Mouse (Mus musculus) MEL (cell line): ENCODE data around the gene Anp32e.

Experiments
- CTCF ChIP-seq, 3 experiments: IDR thresholded peaks in 2 of 3; conservative IDR thresholded peaks in 1 of 3; 2 replicates each; pipeline ENCODE4 v1.5.1; 2011 to 2012; ENCODE audit warnings: low read length in 3 of 3, low read depth in 2 of 3, mild to moderate bottlenecking in 2 of 3, improper control_type of control experiment in 1 of 3, inconsistent platforms in 1 of 3, mixed read lengths in 1 of 3, moderate library complexity in 1 of 3; ENCODE audit not compliant: control insufficient read depth in 1 of 3, insufficient read depth in 1 of 3, poor library complexity in 1 of 3, severe bottlenecking in 1 of 3
- E2F4 ChIP-seq: IDR thresholded peaks from 2 replicates; pipeline ENCODE4 v1.6.1; 2011; ENCODE audit warnings: low read depth, low read length, improper control_type of control experiment, borderline replicate concordance
- EP300 ChIP-seq, 2 experiments: IDR thresholded peaks; 2 replicates each; pipeline ENCODE4 v1.6.1; 2011; ENCODE audit warnings: improper control_type of control experiment in 2 of 2, low read length in 2 of 2, low read depth in 1 of 2, mild to moderate bottlenecking in 1 of 2
- KAT2A ChIP-seq: conservative IDR thresholded peaks from 2 replicates; pipeline ENCODE4 v1.6.1; 2012; ENCODE audit warnings: low read depth, low read length, improper control_type of control experiment, inconsistent platforms
- MAFK ChIP-seq: IDR thresholded peaks from 2 replicates; pipeline ENCODE4 v1.6.1; 2011; ENCODE audit warnings: low read depth, mild to moderate bottlenecking, low read length, improper control_type of control experiment, borderline replicate concordance
- POLR2A ChIP-seq, 2 experiments: IDR thresholded peaks; 2 replicates each; pipeline ENCODE4 v1.6.1; 2011 to 2012; ENCODE audit warnings: low read length in 2 of 2, mild to moderate bottlenecking in 2 of 2, control low read depth in 1 of 2, improper control_type of control experiment in 1 of 2, low read depth in 1 of 2, moderate library complexity in 1 of 2; ENCODE audit not compliant: control insufficient read depth in 1 of 2, insufficient read depth in 1 of 2, poor library complexity in 1 of 2
- POLR2AphosphoS2 ChIP-seq: IDR thresholded peaks from 2 replicates; pipeline ENCODE4 v1.6.1; 2011; ENCODE audit warnings: low read length, improper control_type of control experiment
- SIN3A ChIP-seq: IDR thresholded peaks from 2 replicates; pipeline ENCODE4 v1.6.1; 2012; ENCODE audit warnings: low read length, improper control_type of control experiment, inconsistent platforms

DNA sequence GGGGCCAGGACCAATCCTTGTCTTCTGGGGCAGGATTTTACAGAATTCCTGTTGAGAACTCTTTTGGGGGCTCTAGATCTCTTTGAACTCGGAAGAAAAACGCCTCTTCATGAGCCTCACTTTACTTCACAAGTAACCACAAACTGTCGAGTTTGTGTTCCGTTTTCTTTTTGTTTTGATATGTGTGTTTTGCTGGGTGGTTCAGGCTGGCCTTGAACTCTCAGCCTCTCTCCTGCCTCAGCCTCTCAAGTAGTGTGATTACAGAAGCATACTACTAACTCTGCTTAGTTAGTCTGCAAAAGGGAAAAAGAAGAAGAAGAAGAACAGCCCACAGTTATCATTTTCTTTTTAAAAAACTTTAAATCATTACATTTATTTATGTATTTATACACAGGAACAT, 4.9 kb upstream of the Anp32e start:
- no peak for TF ChIP-seq CTCF (IDR thresholded peaks at IDR 0.05 in 2 of 3, conservative IDR thresholded peaks at IDR 0.05 in 1 of 3; ENCODE audit: control insufficient read depth in 1 of 3, insufficient read depth in 1 of 3, low read depth in 2 of 3, low read length in 3 of 3, poor library complexity in 1 of 3, severe bottlenecking in 1 of 3)
- TF ChIP-seq MAFK, result no peak
- TF ChIP-seq E2F4, result no peak
- TF ChIP-seq POLR2A (IDR thresholded peaks at IDR 0.05; ENCODE audit: control insufficient read depth in 1 of 2, insufficient read depth in 1 of 2, low read depth in 1 of 2, low read length in 2 of 2, poor library complexity in 1 of 2), result no peak
- 0 out of 4 replicates have a peak, but pooled peaks of 1 of the 2 experiments have one; percentile 17 for TF ChIP-seq EP300 (IDR thresholded peaks at IDR 0.05; ENCODE audit: low read depth in 1 of 2, low read length in 2 of 2)
- TF ChIP-seq KAT2A, result no peak
- TF ChIP-seq POLR2AphosphoS2, result no peak
- TF ChIP-seq SIN3A, result no peak
